Mouse (Mus musculus) bone marrow macrophage, adult 2 months (primary cell): Measurements from ENCODE around the gene Nrxn2. TPM values are rescaled to one million over a fixed set of nuclear protein-coding genes. Genes with fewer than 3 reads are reported as not detected.

Experiments used
- H3K27ac ChIP-seq: 2 replicates; pipeline ENCODE4 v1.5.1; 2012; ENCODE audit warnings: low read depth, low read length; ENCODE audit not compliant: insufficient read depth
- H3K4me1 ChIP-seq: 2 replicates; pipeline ENCODE4 v1.6.1; 2012; ENCODE audit warnings: low read length; ENCODE audit not compliant: control insufficient read depth, insufficient read depth
- H3K4me3 ChIP-seq: 2 replicates; pipeline ENCODE4 v1.5.1; 2012; ENCODE audit warnings: mild to moderate bottlenecking, low read length, moderate library complexity; ENCODE audit not compliant: insufficient read depth
- CTCF ChIP-seq: IDR thresholded peaks from 2 replicates; pipeline ENCODE4 v1.5.1; 2012; ENCODE audit warnings: low read depth, mild to moderate bottlenecking, low read length, moderate library complexity
- POLR2A ChIP-seq: IDR thresholded peaks from 2 replicates; pipeline ENCODE4 v1.6.1; 2012; ENCODE audit warnings: mild to moderate bottlenecking, low read depth, low read length, borderline replicate concordance
- polyA plus RNA-seq: library from polyadenylated mRNA; stranded (reverse); fragments of >200 nt; gene quantifications from 2 replicates; pipeline ENCODE4 v1.2.4, GENCODE M21; 2012; ENCODE audit not compliant: missing spikeins, insufficient read depth, insufficient read length

The Nrxn2 gene
- polyA plus RNA-seq, 1 experiment, result not detected

DNA sequence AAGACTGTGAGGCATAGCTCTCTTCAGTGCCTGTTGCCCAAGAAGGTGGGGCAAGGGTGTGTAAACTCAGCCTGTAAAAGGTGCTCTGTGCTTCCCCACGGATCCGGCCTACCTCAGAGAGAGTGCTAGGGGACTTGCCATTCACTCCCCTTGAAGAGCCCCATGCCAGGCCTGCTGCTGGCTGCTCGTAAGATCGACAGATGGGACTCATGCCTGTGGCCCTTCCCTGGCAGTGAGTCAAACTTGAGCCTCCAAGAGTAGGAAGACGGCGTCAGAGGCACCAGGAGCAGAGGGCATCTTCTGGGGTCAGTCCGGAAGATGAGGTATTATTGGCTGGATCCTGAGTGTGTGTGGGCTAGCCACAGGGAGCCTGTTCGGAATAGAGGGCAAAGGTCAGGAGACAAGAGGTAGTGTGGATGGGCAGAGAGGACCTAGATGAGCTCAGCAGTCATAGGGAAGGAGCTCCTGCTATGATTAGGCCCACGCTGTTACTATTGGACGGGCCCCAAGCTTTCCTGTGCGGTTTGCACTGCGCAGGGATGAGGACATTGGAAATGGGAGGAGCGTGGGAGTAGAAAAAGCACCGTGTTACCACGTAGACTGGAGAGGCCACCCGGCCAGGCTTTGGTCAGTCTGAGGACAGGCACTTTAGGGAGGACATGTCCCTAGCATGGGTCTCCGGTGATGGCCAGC is 109.5 kb downstream of the Nrxn2 start:
- Histone ChIP-seq H3K27ac (no peak overlapping the region), H3K4me3 (no peak overlapping the region), H3K4me1 (no peaks in the 10 kb centered on the region)
- TF ChIP-seq CTCF, result no peak

DNA sequence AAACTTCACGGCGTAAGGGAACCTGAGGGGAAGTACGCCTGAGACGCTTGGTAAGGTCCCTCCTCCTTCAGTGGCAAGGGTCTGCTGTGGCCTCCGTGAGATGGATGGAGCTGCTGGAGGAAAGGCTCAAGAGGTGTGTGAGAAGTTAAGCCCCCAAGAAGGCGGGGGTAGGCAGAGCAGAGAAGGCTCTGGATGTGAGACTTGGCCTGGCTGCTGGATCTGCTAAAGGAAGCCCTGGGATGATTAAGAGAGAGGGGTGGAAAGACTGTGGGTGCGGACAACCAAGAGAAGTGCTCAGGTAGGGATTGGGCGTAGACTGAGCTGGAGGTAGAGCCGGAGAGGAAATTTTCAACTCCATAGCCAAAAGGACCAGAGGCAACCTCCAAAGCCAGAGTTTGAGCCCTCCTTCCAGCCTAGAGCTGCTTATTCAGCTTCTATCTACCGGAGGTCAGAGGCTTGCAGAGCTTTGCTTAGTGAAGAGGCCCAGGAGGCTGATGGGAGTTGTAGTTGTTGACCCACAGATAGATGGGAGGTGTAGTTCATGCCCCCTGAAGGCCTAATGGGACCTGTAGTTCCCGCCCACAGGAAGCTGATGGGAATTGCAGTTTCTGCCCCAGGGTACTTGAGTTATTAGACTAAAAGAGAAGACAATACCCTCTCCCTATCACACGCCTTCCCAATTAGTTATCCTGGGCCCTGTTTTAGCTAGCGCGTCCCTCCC is 110.9 kb downstream of the Nrxn2 start:
- H3K4me3 ChIP-seq, result no peak overlapping the region
- no peak overlapping the region for H3K27ac ChIP-seq
- H3K4me1 ChIP-seq, result no peaks in the 10 kb centered on the region
- TF ChIP-seq CTCF (no peak), POLR2A (no peak)

DNA sequence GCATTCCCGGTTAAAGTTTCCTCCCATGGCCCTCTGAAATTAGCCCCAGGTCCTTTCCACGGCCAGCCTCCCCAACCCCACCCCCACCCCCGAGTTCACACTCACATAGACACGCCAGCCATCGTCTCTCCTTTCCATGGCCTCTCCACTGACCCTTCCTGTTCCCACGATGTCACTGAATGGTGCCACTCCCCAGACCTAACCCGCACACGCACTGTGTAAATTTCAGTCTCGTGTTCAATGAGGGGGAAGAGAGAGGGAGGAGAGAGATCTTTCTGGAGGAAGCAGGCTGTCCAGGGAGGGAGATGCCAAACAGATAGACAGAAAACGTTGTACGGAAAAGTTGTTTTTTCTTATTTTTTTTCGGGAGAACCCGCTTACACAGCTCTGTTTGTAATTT is 111.8 kb downstream of the Nrxn2 start:
- TF ChIP-seq CTCF (no peak), POLR2A (no peak)
- H3K4me1 ChIP-seq, result no peaks in the 10 kb centered on the region

DNA sequence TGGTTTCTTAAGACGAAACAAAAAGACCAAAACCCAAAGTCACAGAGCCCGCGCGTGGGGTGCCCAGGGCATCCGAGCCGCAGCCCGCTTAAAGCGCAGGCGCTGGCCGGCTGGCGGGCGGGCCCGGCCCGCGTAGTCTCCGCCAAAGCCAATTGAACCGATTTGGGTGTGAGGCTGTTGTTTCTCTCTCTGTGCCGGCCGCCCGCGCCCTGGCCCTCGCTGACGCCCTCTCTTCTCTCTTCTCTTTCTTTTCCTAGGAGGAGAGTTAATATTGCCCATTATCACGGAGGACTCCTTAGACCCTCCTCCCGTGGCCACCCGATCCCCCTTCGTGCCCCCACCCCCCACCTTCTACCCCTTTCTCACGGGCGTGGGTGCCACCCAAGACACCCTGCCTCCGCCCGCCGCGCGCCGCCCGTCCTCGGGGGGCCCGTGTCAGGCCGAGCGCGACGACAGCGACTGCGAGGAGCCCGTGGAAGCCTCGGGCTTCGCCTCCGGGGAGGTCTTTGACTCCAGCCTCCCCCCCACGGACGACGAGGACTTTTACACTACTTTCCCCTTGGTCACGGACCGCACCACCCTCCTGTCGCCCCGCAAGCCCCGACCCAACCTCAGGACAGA is 112.6 kb downstream of the Nrxn2 start:
- peak overlapping the region; percentile 23 for H3K4me3 ChIP-seq
- H3K4me1 ChIP-seq, result no peaks in the 10 kb centered on the region
- no peak for TF ChIP-seq CTCF
- no peak for TF ChIP-seq POLR2A
- no peak overlapping the region for H3K27ac ChIP-seq

More for the DNA sequence above, 111.8 kb downstream of the Nrxn2 start:
- H3K27ac ChIP-seq, result no peak overlapping the region
- no peak overlapping the region for H3K4me3 ChIP-seq

DNA sequence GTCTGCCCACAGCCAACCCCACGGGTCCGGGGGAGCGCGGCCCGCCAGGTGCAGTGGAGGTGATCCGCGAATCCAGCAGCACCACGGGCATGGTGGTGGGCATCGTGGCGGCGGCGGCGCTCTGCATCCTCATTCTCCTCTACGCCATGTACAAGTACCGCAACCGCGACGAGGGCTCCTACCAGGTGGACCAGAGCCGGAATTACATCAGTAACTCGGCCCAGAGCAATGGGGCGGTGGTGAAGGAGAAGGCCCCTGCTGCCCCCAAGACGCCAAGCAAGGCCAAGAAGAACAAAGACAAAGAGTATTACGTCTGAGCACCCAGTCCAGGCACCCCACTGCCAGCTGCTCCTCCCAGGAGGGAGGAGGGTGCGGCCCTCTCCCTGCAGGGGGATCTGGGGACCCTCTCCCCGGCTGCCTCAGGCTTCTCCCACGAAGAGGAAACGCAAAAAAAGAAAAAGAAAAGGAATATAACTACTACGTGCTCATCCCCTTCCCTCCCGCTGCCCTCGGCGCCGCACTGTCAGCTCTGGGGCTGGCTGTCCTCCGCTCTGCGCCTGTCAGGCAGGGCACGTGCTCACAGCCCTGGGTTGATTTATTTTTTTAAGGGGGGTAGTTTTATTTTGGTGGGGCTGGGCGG is 113.4 kb downstream of the Nrxn2 start:
- TF ChIP-seq CTCF, result no peak
- TF ChIP-seq POLR2A, result no peak
- Histone ChIP-seq H3K4me1 (no peaks in the 10 kb centered on the region), H3K27ac (no peak overlapping the region), H3K4me3 (peak overlapping the region; percentile 1; the same call in 1 of the 2 replicates)

DNA sequence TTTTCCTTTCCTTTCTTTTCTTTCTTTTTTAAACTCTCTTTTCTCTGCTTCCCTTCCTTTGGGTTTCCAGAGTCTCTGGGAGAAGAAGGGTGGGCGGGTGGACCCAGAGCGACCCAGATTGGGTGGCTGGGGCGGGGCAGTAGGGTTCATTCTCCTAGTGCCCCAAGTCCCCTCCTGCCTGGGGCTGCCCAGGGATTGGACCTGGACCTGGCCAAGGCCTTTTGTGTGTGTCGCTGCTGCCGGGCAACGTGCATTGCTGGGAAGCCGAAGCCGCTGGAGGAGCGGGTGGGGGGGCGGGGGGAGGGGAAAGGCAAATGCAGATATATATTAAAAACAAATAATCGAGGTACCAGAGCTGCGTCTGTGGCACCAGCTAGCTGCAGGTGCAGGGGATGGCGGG is 114.1 kb downstream of the Nrxn2 start:
- no peak overlapping the region for H3K4me3 ChIP-seq
- no peaks in the 10 kb centered on the region for H3K4me1 ChIP-seq
- H3K27ac ChIP-seq, result no peak overlapping the region
- TF ChIP-seq CTCF (no peak), POLR2A (no peak)

DNA sequence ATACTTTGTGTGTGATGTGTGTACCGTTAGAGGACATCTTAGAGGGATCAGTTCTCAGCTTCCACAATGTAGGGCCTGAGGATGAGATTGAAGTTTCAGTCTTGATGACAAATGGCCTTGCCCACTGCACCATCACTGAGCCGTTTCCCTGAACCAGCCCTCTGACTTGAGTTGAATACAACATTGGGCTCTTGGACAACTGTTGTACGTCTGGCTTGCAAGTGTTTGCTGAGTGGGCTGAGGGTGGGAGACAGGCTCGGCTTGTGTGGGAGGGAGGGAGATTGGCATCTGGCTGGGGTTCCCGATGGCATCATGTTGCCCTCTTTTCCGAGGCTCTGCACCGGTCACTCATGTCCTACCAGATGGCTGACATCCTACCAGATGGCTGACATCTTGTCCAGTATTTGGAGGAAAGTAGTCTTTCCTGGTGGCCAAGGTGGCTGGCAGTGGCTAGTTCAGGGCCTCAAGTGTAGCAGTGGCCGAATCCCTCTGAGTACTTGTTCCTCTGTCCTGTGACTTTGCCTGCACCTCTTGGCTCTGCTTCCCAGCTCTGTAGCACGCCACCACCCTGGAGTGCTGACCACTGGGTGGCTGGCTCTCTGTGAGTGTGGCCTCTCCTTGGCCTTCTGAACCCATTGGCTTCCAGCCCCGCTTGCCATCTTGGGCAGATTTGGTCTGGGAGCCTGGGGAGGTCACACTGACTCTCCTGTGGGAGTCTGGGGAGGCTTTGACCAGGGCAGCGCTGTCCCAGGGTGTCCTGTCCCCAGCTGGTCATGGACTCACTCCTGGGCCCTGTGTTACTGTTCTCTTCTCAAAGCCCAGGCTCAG is 115.0 kb downstream of the Nrxn2 start:
- no peak overlapping the region for H3K4me3 ChIP-seq
- H3K27ac ChIP-seq, result no peak overlapping the region
- no peak for TF ChIP-seq POLR2A
- no peak for TF ChIP-seq CTCF
- no peaks in the 10 kb centered on the region for H3K4me1 ChIP-seq

DNA sequence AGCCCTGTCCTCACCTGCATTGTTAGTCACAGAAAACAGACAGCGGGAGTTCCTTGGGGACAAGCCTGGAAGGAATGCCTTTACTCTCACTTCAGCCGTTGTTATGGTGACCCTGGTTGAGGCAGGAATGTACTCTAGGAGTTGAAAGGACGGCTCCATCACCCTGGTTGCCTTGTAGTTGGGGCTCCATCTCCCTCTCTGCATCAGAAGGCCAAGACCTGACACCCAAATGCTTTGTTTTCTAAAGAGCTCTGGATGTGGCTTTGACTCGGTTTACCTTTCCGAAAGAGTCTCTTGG is 115.5 kb downstream of the Nrxn2 start:
- no peak overlapping the region for H3K4me3 ChIP-seq
- no peaks in the 10 kb centered on the region for H3K4me1 ChIP-seq
- no peak for TF ChIP-seq CTCF
- no peak for TF ChIP-seq POLR2A
- H3K27ac ChIP-seq, result no peak overlapping the region

DNA sequence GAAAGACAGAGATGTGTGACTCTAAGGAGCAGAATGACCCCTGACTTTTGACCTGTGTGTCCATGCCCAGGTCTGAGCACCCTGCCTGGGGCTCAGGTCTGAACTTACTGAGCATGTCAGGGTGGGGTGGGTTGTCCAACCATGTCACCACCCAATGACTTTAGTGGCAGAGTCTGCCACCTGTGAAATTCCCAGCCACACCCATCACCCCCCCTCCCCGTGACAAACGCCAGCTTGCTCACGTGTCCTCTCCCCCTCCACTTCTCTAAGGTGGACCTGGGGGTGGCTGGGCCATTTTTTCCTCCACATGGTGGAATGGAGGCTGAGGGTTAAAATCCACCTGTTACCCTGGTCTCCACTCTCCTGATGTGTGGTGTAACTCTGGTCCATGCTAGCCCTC is 117.7 kb downstream of the Nrxn2 start:
- Histone ChIP-seq H3K27ac (no peak overlapping the region), H3K4me3 (no peak overlapping the region), H3K4me1 (peaks cover 7% of the 10 kb centered on the region)
- TF ChIP-seq CTCF, result no peak

DNA sequence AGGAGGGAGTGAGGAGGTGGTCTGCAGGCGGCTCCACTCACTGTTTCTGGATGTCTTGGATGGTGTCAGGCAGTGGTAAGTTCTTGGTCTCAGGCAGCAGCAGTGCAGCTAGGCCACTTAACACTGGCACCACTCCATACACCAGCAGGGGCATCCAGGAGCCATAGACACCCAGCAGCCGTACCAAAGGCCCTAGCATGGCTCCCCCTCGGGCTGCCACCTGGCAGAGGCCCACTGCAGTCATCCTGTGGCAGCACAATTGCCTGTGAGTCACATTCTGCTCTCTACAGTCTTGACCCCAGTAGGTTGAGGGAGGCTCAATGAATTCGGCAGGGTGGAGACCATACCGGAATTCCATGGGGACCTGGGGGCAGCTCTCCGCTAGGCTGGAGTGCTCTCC is 118.2 kb downstream of the Nrxn2 start:
- TF ChIP-seq CTCF (no peak), POLR2A (no peak)
- no peak overlapping the region for H3K27ac ChIP-seq
- peaks cover 7% of the 10 kb centered on the region for H3K4me1 ChIP-seq
- no peak overlapping the region for H3K4me3 ChIP-seq
